Mouse (Mus musculus): ENCODE results near the gene Endou. TPM values are rescaled to one million over a fixed set of nuclear protein-coding genes. Genes with fewer than 3 reads are reported as not detected.
"Not testable (repeated sequence)": the region's sequence is repeated elsewhere in the genome, so short reads cannot be mapped to it uniquely, and the experiment has no call there.

The Endou gene
- total RNA-seq, 2 experiments from 2014 or later: 0.16 to 0.18 TPM

DNA sequence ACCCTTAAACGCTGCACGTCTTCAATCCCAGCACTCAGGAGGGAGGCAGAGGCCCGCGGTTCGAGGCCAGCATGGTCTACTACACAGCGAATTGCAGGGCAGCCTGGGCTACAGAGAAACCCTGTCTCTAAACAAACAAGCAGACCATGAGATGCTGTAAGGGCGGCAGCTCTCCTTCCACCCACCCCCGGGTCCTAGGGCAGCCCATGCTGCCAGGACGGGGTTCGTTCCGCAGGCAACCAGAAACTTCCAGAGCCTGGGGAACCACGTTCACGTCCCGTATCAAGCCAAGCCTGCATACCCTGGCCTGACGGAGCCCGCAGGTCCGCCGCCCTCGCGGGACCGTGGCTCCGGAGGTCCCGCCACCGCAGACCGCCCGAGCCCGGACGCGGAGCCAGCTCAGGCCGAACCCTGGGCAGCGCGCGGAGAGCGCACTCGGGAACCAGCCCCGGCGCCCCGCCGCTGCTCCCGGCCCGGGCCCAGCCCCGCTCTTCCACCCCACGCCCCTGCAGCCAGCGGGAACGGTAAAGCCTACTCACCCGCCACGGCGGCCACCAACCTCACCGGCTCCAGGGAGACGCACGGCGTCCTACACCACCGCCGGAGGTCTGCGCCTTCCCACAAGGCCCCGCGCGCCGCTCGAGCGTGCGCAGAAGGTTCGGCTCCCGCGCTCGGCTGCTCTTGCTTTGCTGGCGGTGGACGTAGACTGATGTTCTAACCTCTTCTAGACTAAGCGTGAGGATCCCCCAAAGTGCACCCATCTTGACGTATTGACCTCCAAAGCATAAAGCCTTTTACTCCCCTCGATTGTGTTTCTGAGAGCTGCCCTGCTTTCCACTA is 25.7 kb downstream of the Endou start, which contains the start of gene Rpap3:
Gene Rpap3, minus strand, starts transcription at position 615 of the 840 bp plus-strand sequence.
- intact Hi-C loops (cut with DNase I): no loop called here
- peak; percentile 84 for DNase-seq

DNA sequence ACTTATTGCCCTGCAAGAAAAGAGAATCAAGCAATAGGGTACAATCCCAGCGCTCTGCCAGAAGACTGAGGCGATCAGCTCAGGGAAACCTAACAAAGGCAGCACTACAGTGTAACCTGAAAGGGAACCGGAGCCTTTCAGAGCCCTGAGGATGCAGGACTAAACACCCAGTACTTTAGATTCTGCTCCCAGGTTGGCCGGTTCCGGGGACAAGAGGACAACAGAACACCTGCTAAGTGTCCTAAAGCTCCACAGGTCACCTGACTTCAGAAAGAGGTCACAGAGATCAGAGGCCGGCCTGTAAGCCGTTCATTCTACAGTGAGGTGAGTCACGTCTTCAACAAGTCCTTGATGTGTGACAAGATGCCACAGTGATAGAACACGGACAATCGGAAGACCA is 34.5 kb downstream of the Endou start:
- intact Hi-C loops (cut with DNase I): no loop called here

DNA sequence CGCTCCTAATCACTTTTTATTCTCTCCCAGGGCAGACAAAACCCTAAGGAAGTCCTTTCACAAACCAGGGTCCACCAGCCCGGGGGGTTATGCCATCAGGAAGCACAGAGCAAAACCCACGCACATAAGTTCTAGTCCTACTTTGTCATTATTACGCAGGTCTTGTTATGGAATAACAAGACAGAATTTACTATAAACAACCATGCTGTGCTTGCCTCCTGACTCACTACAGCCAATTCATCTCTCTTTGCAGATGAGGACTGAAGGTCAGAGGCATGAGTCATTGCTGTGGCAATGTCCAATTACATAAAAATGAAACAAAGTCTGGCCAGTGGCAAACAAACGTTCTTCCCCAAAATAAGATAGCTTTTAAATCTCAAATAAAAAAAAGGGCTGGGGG is 37.7 kb downstream of the Endou start:
- intact Hi-C loops (cut with DNase I): no loop called here

More for the DNA sequence above, 34.5 kb downstream of the Endou start:
- no peak for DNase-seq

DNA sequence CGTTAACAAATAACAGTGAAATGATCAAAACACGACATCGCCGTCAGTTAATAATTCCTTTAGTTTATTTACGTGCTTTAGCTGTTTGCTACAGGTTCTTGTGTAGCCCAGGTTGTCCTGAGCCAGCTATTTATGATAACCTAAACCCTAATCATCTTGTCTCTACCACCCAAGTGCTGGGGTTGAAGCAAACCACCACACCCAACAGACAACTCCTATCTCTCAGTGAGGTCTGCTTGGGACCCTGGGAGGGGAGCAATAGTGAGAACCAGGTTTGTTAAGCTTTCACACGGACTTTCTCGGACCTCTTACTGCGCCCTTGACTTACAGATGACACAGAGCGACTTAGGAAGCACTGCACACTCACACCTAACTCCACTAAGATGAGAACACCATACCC is 47.0 kb downstream of the Endou start:
- intact Hi-C loops (cut with DNase I): no loop called here
- no peak for DNase-seq

More for the DNA sequence above, 37.7 kb downstream of the Endou start:
- no peak for DNase-seq

DNA sequence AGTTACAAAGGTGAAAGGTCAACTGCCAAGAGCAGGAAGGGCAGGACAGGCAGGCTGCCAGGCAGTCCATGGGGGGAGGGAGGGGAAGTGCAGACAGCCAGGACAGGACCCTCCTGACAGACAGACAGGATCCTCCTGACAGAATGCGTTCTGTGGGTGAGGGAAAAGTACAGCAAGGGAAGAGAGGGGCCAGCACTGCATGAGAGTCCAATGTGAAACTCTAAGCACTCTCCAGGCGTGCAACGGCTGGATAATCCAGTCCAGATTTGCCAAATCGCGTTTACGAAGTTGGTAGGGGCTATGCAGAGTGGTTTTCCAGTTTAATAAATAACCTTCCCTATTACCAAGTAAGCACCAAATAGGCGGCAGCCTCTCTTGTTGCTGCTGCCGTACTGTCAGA is 49.1 kb downstream of the Endou start:
- no peak for DNase-seq

DNA sequence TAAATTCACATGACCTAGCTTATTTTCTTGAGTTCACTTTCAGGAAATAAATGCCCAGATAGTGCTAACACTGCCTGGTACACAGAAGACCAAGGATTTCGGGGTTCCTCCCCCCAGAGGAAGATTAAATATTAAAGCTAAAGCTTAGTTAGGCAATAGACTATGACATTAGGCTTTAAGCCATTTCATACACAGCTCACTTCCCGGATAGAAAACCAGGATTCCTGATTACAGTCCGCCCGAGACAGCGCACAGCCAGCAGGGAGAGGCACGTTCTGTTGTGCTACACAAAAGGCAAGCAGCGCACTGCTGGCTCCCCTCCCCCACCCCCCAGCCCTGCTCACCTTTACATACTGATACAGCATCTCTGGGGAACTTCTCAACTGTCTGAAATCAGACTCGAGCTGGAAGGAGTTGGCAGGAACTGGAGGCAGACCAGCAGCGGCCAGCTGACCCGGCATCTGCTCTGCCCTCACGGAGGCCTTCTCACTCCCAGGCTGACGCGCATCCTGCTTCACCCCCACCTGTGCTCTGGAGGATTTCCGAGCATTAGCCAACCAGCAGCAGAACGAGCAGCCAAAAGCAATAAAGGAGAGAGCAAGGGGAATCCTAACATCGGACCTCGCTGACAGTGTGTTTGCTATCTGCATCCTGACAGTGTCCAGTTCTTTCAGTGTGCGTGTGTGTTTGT is 51.0 kb downstream of the Endou start:
- intact Hi-C loops (cut with DNase I): no loop called here
- DNase-seq: no peak

More for the DNA sequence above, 49.1 kb downstream of the Endou start:
- intact Hi-C loops (cut with DNase I): no loop called here

DNA sequence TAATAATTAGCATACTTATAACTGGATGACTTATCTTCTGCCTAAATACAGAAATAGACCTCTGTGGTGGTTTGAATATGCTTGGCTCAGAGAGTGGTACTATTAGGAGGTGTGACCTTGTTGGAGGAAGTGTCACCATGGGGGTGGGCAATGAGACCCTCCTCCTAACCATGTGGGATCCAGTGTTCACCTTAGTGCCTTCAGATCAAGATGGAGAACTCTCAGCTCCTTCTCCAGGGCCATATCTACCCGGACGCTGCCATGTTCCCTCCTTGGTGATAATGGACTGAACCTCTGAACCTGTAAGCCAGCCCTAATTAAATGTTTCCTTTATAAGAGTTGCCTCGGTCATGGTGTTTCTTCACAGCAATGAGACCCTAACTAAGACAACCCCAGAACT is 53.8 kb downstream of the Endou start:
- intact Hi-C loops (cut with DNase I): no loop called here
- DNase-seq: no peak

DNA sequence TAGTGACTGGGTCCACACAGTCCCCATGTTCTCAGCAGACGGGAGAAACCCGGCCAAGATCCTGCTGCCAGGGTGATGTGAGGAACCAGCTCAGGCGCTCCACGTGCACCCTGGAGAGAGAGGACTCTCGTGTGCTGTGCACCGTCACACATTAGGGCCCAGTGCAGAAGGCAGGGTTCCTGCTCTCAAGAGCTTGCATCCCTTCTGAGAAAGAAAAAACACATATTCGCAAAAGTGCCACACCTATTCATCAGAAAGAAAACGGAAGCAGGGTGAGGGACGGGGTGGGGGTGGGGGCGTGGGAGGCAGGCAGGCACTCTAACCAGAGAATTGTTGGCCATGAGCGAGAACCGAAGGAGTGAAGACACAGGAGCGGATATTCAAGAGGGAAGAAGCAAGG is 55.2 kb downstream of the Endou start:
- intact Hi-C loops (cut with DNase I): no loop called here
- DNase-seq: no peak

DNA sequence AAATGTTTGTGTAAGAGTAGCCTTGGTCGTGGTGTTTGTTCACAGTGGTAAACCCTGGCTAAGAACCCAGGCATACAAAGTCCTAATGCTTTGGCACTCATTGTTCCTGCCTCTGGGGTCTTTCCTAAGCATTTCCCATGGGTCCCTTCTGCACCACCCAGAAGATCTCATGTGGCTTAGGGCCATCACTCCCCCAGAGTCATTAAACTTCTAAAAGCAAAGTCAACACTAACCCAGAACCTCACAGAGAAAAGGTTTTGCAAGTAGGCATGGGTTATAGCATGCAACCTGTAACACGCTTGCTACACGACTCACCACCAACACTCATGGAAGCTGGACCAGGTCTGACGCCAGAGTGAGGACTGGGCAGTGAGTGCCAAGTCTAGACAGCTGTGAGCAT is 56.7 kb downstream of the Endou start:
- DNase-seq: no peak
- intact Hi-C loops (cut with DNase I): no loop called here

DNA sequence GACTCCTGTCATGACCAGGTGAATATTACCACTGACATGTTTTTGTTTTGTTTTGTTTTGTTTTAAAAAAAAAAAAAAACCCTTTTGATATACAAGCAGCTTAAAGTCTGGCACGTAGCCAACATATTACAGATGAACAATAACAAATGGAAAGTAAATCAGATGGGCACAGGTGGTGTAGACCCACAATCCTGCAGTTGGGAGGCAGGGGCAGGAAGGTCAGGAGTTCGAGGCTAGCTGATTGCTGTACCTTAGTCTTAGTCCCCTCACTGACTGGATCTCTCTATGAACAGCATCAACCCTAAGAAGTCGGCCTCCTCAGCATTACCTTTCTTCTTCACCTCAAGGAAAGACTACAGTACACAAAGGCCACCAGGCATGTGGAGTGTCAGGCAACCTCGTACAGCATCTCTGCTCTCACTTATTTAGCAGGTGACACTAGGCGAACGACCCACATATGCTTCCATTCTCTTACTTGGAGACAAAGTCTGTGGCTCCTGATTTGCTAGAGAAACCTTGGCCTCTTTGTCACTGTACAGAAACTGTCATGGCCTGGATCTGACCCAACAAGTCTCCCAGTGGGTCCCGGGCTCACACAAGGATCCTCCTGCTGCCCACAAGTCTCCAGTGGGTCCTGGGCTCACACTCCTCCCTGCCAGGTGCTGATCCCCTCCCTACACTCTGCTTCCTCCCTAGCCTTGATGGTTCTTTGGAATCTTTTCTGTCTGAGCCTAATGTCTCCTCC is 57.7 kb downstream of the Endou start:
- intact Hi-C loops (cut with DNase I): no loop called here
- DNase-seq: no peak

DNA sequence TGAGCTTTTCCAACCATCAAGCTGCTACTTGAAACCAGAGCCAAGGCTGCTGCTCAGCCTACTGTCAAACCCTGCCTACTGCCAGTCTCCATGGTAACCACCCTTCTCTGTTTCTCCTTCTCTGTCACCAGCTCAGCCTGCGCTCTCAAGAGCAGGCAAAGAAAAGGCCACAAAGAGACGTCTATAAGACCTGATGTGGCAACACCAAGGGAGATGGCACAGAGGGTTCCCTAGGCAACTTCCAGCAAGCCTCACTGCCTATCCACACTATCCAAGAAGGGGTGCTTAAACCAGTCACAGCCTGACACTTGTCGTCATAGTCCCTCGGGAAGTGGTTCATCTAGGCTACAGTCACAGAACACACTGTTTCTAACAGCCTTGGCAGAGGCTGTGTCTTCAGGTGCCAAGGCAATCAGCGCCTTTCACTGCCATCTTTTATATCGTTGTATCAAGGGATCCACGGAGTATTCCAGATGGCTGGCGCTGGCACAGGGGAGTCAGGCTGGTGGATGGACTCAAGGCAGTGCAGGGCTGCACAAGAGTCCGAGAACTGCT is 58.9 kb downstream of the Endou start:
- DNase-seq: peak; percentile 92
- intact Hi-C loops (cut with DNase I): no loop called here

DNA sequence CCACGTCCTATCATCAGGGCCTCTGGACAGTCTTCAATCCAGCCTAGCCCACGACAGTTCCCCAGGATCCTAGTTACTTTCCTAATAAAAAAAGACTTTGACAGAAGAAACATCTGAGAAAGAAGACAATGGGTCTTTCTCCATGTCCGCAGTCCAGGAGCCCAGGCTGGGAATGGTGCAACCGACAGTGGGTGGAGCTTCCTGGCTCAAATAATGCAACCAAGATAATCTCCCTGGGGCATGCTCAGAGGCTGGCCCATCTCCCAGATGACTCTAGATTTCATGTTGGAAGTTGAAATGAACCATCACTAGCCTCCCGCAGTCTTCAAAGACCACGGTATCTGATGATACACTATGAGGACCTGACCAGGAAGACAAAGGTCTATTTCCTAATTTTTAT is 60.6 kb downstream of the Endou start:
- intact Hi-C loops (cut with DNase I): no loop called here
- DNase-seq: no peak

DNA sequence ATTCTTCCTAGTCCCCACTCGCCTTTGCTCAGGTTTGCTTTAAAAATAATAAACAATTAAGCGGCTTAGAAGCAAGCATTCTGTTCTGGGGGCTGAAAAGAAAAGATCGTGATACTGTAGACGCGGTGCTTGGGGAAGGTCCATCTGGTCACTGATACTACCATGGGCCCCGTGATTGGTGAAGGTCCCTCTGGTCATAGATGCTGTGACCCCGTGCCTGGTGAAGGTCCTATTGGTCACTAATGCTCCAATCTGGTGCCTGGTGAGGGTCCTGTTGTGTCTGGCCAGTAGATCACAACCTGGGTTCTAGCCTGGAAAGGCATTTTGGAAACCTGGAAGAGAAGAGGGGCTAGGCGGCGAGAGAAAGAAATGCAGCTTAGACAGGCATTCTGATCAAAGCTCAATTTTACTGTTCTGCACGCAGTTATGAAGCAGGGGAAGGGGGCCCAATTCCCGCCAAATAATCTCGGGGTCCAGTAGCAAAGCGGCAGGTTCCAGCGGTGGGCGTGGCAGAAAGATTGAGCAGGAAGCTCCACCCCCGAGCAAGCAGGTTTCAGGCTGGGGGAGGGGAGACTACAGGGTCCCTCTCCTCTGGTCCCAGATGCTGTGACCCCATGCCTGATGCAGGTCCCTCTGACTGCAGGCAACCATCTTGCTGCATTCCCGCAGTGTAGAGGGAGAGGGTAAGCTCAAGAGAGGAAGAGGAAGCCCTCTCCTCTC is 62.8 kb downstream of the Endou start:
- intact Hi-C loops (cut with DNase I): loop anchor here (10.0 kb wide), 1 partner anchor 214 kb away; no protein-coding TSS in a partner anchor
- DNase-seq: not testable (repeated sequence)

DNA sequence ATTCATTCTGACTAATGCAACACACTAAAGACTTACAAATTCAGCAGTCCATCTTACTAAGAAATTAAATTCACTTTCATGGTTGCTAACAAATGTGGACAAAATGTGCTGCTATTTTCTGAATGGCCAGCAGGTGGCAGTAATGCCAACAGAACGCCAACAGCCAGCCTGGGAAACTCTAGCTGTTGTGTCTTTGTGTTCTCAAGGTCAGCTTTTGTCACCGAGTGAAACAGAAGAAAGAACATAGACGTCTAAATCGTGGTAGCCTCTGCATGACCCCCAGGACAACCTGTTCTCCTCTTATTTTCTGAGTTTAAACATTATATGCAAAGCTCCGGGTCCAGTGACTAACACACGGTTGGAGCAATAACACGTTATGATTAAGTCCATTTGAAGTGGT is 63.7 kb downstream of the Endou start:
- DNase-seq: peak; percentile 63
- intact Hi-C loops (cut with DNase I): loop anchor here (10.0 kb wide), 1 partner anchor 213 kb away; no protein-coding TSS in a partner anchor

DNA sequence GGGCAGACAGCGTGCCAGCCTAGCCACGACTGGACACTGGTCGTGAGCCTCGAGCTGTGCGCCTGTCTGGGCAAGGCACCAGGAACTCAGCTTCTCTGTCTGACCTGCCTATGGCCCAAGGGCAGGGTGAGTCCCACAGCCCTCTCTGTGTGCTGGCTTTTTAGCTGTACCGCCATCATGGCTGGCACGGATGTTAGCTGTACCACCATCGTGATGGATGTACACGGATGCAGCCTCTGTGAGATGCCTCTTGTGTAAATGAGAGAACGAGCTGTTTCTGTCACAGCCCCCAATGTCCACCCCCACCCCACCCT is 64.7 kb downstream of the Endou start:
- DNase-seq: no peak
- intact Hi-C loops (cut with DNase I): loop anchor here (10.0 kb wide), 1 partner anchor 212 kb away; no protein-coding TSS in a partner anchor

DNA sequence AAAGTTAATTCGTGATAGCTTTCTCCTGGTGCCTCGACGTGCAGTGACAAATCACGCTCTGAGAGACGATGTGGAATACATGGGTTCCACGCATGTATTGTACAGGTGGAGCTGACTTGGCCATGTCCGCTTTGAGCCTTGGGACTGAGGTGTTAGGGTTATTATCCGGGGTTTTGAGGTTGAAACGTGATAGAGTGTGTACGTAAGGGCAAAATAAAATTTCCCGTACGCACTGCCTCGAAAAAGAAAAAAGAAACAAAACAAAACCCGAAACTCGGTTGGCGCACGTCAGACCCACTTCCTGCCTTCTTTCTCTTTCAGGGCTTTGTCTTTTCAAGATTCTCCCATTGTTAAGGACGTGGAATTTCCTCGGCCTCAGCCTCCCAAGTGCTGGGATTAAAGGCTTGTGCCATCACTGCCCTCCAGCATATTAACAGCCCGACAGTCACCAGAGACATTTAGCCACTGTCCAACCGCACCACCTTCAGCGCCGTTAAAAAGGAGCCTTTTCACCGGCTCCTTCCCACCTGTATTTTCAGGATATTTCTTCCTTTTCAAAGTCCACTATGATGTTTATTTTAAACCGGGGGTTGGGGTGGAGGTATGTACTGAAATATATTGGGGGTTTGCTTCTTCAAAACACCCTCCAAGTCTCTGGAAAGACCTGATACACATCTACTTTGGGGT is 65.2 kb downstream of the Endou start:
- DNase-seq: no peak
- intact Hi-C loops (cut with DNase I): loop anchor here (2.0 to 10.0 kb wide), 2 partner anchors 211 to 471 kb away; no protein-coding TSS in a partner anchor

DNA sequence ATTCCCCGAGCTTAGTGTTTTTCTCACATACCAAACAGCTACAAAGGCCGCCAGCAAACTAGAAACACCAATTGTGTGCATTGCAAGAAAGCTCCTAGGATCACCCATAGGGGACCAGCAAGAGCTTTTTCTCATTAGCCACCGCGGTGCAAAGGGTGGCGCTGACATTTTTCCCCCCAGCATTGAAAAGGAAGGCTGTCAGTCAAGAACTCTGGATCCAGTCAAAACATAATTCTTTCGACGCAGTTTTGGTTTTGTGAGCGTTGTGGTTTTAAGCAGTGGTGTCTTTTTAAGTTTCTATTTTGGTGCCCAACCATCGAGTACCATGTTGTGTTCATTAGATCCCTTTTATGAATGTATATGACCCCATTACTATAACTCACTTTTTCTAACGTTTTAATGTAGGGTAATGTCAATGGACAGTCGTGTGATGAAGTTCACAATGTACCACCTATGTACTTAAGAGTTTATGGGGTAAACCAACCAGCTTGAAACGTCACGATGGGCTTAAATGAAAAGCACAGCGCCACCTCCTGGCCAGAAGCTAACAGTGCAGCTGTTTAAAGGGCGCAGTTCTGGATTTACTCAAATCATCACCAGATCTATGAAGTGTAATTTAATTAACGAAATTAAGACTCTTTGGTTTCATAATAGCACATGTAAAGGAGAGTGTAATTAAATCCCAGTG is 66.0 kb downstream of the Endou start:
- no peak for DNase-seq
- intact Hi-C loops (cut with DNase I): loop anchor here (2.0 to 10.0 kb wide), 2 partner anchors 210 to 470 kb away; no protein-coding TSS in a partner anchor

DNA sequence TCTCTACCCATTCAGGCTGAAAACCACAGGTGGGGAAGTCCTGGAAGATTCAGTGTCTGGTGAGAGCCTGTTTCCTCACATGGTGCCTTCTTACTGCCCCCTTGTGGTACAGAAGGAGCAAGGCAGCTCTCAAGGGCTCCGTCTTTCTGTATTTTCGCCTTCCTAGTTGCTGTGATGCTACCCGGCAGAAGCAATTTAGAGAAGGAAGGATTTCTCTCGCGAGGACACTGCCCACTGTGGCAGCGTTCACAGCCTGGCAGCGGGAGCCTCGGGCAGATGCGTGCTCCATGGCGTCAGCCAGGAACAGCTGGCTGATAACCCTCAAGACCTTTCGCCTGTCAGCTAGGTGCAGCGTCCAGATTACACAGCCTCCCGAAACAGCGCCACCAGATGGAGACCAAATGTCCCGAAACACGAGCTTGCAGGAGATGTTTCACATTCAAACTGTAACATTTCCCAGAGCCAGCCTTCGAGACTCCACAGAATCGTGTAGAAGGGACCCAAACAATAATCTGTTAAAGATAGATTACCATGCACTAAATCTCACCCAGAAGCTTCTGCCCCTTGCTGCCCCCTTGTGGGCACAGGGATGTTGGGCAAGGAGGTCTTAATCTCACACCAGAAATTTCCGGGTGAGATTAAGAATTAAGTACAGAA is 67.3 kb downstream of the Endou start:
- intact Hi-C loops (cut with DNase I): loop anchor here (2.0 to 10.0 kb wide), 2 partner anchors 209 to 469 kb away; no protein-coding TSS in a partner anchor
- peak; percentile 80 for DNase-seq

All from left cerebral cortex, postnatal 4 days (tissue).